Mouse (Mus musculus) hindbrain, embryonic 13.5 days (tissue): ENCODE measurements around the gene Il1rapl1. TPM values are rescaled to one million over a fixed set of nuclear protein-coding genes. Genes with fewer than 3 reads are reported as not detected.
A peak's percentile ranks its signal among the peaks of the same experiment; 100 is the strongest.

ENCODE experiments used
- ATAC-seq: fragments of 200-750 bp; cut with Nextera tagmentation; 2 replicates; pipeline ENCODE4 v1.8.0; 2017; ENCODE audit warnings: moderate TSS enrichment; ENCODE audit not compliant: low FRiP score
- H3K27ac ChIP-seq: fragments of 300-500 bp; sonication (generic); 2 replicates; pipeline ENCODE4 v1.5.1; 2015; ENCODE audit warnings: inconsistent platforms, mild to moderate bottlenecking, moderate library complexity
- H3K27me3 ChIP-seq: fragments of 300-500 bp; sonication (generic); 2 replicates; pipeline ENCODE4 v1.6.1; 2015; ENCODE audit warnings: mild to moderate bottlenecking, inconsistent platforms
- H3K36me3 ChIP-seq: fragments of 300-500 bp; sonication (generic); 2 replicates; pipeline ENCODE4 v1.6.1; 2015; ENCODE audit warnings: mild to moderate bottlenecking, inconsistent platforms
- H3K4me1 ChIP-seq: fragments of 300-500 bp; sonication (generic); replicated peaks from 2 replicates; pipeline ENCODE4 v1.6.1; 2015; ENCODE audit warnings: inconsistent platforms
- H3K4me2 ChIP-seq: fragments of 300-500 bp; sonication (generic); 2 replicates; pipeline ENCODE4 v1.6.1; 2015; ENCODE audit warnings: inconsistent platforms, mild to moderate bottlenecking, moderate library complexity
- H3K4me3 ChIP-seq: fragments of 300-500 bp; sonication (generic); 2 replicates; pipeline ENCODE4 v1.5.1; 2015; ENCODE audit warnings: mild to moderate bottlenecking, inconsistent platforms
- H3K9ac ChIP-seq: fragments of 300-500 bp; sonication (generic); 2 replicates; pipeline ENCODE4 v1.6.1; 2015; ENCODE audit warnings: mild to moderate bottlenecking, inconsistent platforms
- H3K9me3 ChIP-seq: fragments of 300-500 bp; sonication (generic); 2 replicates; pipeline ENCODE4 v1.6.1; 2016; ENCODE audit warnings: inconsistent platforms
- WGBS: fragments of 180-500 bp; shearing (Covaris S2); methylation state at CpG from one replicate; pipeline ENCODE4 v1.1.7; 2015; 5-methylcytosine and 5-hydroxymethylcytosine counted together
- polyA plus RNA-seq: library from polyadenylated mRNA; unstranded; fragments of >200 nt; fragmentation: Nextera tagmentation; extraction: Ambion mirVana; gene quantifications from 2 replicates; pipeline ENCODE4 v1.2.1, GENCODE M21; 2015

Gene Il1rapl1
- 4.1 and 4.3 TPM in 2 replicates for polyA plus RNA-seq

- Histone ChIP-seq H3K36me3 (no peaks in the 10 kb centered on the region), H3K27me3 (0 out of 2 replicates have a peak, but pooled peaks cover 4% of the 10 kb centered on the region), H3K4me3 (peak within 1 kb of the TSS; percentile 43), H3K4me1 (no peaks in the 10 kb centered on the region), H3K27ac (peak within 1 kb of the TSS; percentile 52), H3K4me2 (peak within 1 kb of the TSS; percentile 52), H3K9me3 (no peaks in the 10 kb centered on the region), H3K9ac (peak within 1 kb of the TSS; percentile 62)
- WGBS, result 16% methylated on average over 12 of the region's 12 CpGs
- peak; percentile 79 for ATAC-seq
Observed at GRCm38 (mm10) chrX:88115609-88116073, at the start of gene Il1rapl1. TSS of gene Il1rapl1 (minus strand) at chrX:88115645.

GRCm38 (mm10) chrX:88158037-88158436 lies 42.6 kb upstream of the Il1rapl1 start:
- H3K36me3 ChIP-seq, result no peaks in the 10 kb centered on the region
- ATAC-seq, result no peak
- no peaks in the 10 kb centered on the region for H3K27me3 ChIP-seq
- no peaks in the 10 kb centered on the region for H3K4me1 ChIP-seq
- no peak overlapping the region for H3K9ac ChIP-seq
- WGBS, result 24% methylated on average over 2 of the region's 2 CpGs
- H3K4me2 ChIP-seq, result no peak overlapping the region
- no peak overlapping the region for H3K27ac ChIP-seq
- no peaks in the 10 kb centered on the region for H3K9me3 ChIP-seq
- H3K4me3 ChIP-seq, result no peak overlapping the region

GRCm38 (mm10) chrX:88125612-88126011 lies 10.2 kb upstream of the Il1rapl1 start:
- WGBS, result 74% methylated on average over 3 of the region's 3 CpGs
- Histone ChIP-seq H3K36me3 (no peaks in the 10 kb centered on the region), H3K4me2 (no peak overlapping the region), H3K9ac (no peak overlapping the region), H3K27me3 (no peaks in the 10 kb centered on the region), H3K4me1 (no peaks in the 10 kb centered on the region), H3K9me3 (no peaks in the 10 kb centered on the region), H3K27ac (no peak overlapping the region), H3K4me3 (no peak overlapping the region)
- ATAC-seq, result no peak

- H3K27ac ChIP-seq, result no peak overlapping the region
- H3K4me3 ChIP-seq, result no peak overlapping the region
- no peaks in the 10 kb centered on the region for H3K36me3 ChIP-seq
- WGBS, result 78% methylated on average over 3 of the region's 3 CpGs
- H3K9me3 ChIP-seq, result no peaks in the 10 kb centered on the region
- 0 out of 2 replicates have a peak, but pooled peaks cover 4% of the 10 kb centered on the region for H3K27me3 ChIP-seq
- H3K4me1 ChIP-seq, result no peaks in the 10 kb centered on the region
- no peak for ATAC-seq
- no peak overlapping the region for H3K4me2 ChIP-seq
- H3K9ac ChIP-seq, result no peak overlapping the region
Observed at GRCm38 (mm10) chrX:88120070-88120469, 4.6 kb upstream of the Il1rapl1 start.

GRCm38 (mm10) chrX:88117858-88118257 lies 2.4 kb upstream of the Il1rapl1 start:
- no peak overlapping the region for H3K4me2 ChIP-seq
- H3K27ac ChIP-seq, result no peak overlapping the region
- no peaks in the 10 kb centered on the region for H3K4me1 ChIP-seq
- 0 out of 2 replicates have a peak, but pooled peaks cover 4% of the 10 kb centered on the region for H3K27me3 ChIP-seq
- no peaks in the 10 kb centered on the region for H3K9me3 ChIP-seq
- no peaks in the 10 kb centered on the region for H3K36me3 ChIP-seq
- WGBS, result 49% methylated on average over 3 of the region's 3 CpGs
- no peak for ATAC-seq
- no peak overlapping the region for H3K4me3 ChIP-seq
- H3K9ac ChIP-seq, result no peak overlapping the region

GRCm38 (mm10) chrX:88116326-88116725 lies 881 bp upstream of the Il1rapl1 start:
- WGBS, result 9% methylated on average over 3 of the region's 3 CpGs
- Histone ChIP-seq H3K4me1 (no peaks in the 10 kb centered on the region), H3K9ac (no peak overlapping the region), H3K27me3 (0 out of 2 replicates have a peak, but pooled peaks cover 4% of the 10 kb centered on the region), H3K4me2 (peak overlapping the region; percentile 52), H3K36me3 (no peaks in the 10 kb centered on the region), H3K9me3 (no peaks in the 10 kb centered on the region), H3K27ac (no peak overlapping the region), H3K4me3 (peak overlapping the region; percentile 43)
- no peak for ATAC-seq

GRCm38 (mm10) chrX:88113561-88113960 lies 1.9 kb downstream of the Il1rapl1 start:
- 0 out of 2 replicates have a peak, but pooled peaks cover 4% of the 10 kb centered on the region for H3K27me3 ChIP-seq
- ATAC-seq, result no peak
- peak overlapping the region; percentile 52 for H3K4me2 ChIP-seq
- H3K36me3 ChIP-seq, result no peaks in the 10 kb centered on the region
- peak overlapping the region; percentile 43 for H3K4me3 ChIP-seq
- no peaks in the 10 kb centered on the region for H3K9me3 ChIP-seq
- H3K9ac ChIP-seq, result 0 out of 2 replicates have a peak overlapping the region, but pooled peaks have one; percentile 13
- 55% methylated on average over 6 of the region's 6 CpGs for WGBS
- H3K4me1 ChIP-seq, result no peaks in the 10 kb centered on the region
- no peak overlapping the region for H3K27ac ChIP-seq

DNA sequence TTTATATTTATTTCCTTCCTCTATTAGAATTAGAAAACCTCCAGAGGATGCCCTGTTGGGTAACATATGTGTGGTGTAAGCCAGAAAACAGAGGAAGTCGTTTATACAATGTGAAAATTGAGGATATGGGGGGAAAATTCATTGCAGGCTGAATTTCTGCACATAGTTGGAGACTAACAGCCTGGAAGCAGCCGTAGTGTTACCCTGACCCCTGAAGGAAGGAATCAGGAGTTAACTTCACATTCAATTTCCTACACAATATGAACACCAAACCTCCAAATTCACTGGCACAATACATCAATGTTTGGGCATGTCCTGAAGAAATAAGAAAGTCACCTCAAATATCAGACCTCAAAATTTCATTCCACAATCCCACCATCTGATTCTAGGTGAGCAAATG lies 3.2 kb downstream of the Il1rapl1 start:
- WGBS, result 31% methylated on average over 2 of the region's 2 CpGs
- Histone ChIP-seq H3K27ac (no peak overlapping the region), H3K9ac (no peak overlapping the region), H3K27me3 (0 out of 2 replicates have a peak, but pooled peaks cover under 1% of the 10 kb centered on the region), H3K4me2 (peak overlapping the region; percentile 52), H3K9me3 (no peaks in the 10 kb centered on the region), H3K4me3 (no peak overlapping the region; the same call in 1 of the 2 replicates), H3K4me1 (no peaks in the 10 kb centered on the region), H3K36me3 (no peaks in the 10 kb centered on the region)
- ATAC-seq, result no peak

- Histone ChIP-seq H3K27ac (no peak overlapping the region), H3K36me3 (no peaks in the 10 kb centered on the region), H3K9me3 (no peaks in the 10 kb centered on the region), H3K4me3 (no peak overlapping the region), H3K4me2 (no peak overlapping the region), H3K9ac (no peak overlapping the region), H3K4me1 (no peaks in the 10 kb centered on the region), H3K27me3 (no peaks in the 10 kb centered on the region)
- WGBS, result 82% methylated on average over 2 of the region's 2 CpGs
- no peak for ATAC-seq
Observed at GRCm38 (mm10) chrX:88109733-88110132, 5.7 kb downstream of the Il1rapl1 start.

DNA sequence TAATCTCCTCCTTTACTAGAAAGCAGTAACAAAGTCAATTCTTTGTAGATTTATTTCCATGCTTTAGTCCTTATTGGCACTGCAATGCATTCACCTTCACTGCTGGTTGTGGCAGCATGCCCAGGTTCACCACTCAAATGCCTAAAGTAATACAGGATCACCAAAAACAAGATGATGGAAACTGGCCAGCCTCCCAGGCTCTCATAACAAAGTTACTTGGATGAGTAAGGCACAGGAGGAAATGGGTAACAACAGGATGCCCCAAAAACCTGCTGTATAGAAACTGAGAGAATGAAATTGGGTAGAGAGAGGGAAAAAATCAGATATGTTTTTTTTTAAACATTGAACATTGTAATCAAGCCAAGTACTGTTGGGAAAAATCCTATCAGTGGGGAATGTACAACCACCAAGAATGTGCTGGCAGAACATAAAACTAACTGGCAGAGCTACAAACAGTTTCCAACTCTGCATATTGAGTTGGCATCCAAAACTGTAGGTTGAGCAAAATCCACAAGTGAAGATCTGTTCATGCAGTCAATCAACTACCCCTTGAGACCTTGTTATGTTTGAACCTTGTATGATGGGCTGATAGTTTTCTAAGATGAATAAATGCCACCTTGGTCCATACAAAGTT lies 21.4 kb downstream of the Il1rapl1 start:
- no peak overlapping the region for H3K9ac ChIP-seq
- no peak overlapping the region for H3K4me3 ChIP-seq
- H3K36me3 ChIP-seq, result no peaks in the 10 kb centered on the region
- H3K27ac ChIP-seq, result no peak overlapping the region
- H3K9me3 ChIP-seq, result no peaks in the 10 kb centered on the region
- no peaks in the 10 kb centered on the region for H3K27me3 ChIP-seq
- no peak overlapping the region for H3K4me2 ChIP-seq
- no peaks in the 10 kb centered on the region for H3K4me1 ChIP-seq
- no peak for ATAC-seq

DNA sequence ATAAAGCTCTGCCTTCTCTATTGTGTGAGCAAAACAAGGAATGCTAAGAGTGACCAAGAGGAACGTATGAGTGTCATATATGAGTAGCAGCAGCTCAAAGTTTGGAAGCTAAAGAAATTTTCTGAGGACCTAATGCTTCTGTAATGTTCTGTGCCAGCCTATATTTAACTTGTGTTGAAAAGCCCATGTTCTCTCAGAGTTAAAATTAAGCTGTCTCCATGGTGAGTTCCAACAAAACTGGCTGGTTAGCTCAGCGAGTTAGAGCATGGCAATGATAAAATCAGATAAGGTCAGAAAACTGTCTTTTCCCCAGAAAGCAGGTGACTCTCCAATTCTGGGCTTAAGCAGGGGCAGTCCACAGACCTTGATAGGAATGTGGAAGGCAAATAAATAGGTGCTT lies 25.6 kb downstream of the Il1rapl1 start:
- Histone ChIP-seq H3K9ac (no peak overlapping the region), H3K4me2 (no peak overlapping the region), H3K9me3 (no peaks in the 10 kb centered on the region), H3K36me3 (no peaks in the 10 kb centered on the region), H3K27ac (no peak overlapping the region), H3K27me3 (no peaks in the 10 kb centered on the region), H3K4me3 (no peak overlapping the region), H3K4me1 (no peaks in the 10 kb centered on the region)
- no peak for ATAC-seq
- WGBS, result 77% methylated on average over 2 of the region's 2 CpGs

DNA sequence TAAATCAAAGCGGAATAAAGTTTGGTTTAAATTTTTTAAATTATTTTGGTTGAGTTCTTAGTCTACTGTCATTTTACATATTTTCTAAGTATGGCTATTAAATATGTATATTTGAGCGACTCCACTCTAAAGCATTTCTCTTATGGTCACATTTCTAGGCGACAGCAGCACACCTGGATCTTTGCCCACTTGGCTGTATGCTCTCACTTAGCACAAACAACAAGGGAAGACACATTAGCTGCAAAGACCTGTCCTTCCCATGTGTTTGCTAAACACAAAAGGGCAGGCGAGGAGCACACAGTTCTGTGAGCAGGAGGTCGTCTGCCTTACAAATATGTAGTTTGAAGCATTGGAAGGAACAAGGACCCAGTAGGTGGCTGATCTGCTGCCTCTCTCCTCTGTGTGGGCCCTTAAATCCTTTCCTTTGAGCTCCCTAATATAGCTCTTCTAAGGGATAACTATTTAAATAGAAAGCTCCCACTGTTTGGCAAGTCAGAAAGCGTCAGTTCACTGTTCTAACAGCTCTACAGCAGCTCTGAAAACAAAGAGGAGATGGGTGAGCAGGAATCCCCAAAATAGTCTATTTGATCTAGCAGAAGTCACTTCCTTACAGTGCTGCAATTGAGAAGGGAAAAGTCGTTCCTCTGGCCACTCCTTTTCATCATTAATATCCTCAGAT lies 42.6 kb downstream of the Il1rapl1 start:
- H3K9ac ChIP-seq, result no peak overlapping the region
- H3K27ac ChIP-seq, result no peak overlapping the region
- WGBS, result 36% methylated on average over 7 of the region's 7 CpGs
- no peak overlapping the region for H3K4me3 ChIP-seq
- no peaks in the 10 kb centered on the region for H3K9me3 ChIP-seq
- no peaks in the 10 kb centered on the region for H3K27me3 ChIP-seq
- no peak overlapping the region for H3K4me2 ChIP-seq
- ATAC-seq, result no peak
- no peaks in the 10 kb centered on the region for H3K36me3 ChIP-seq
- no peaks in the 10 kb centered on the region for H3K4me1 ChIP-seq
